Mouse (Mus musculus) E14TG2a.4 (cell line): ENCODE measurements around the gene Slc39a11.
A peak's percentile ranks its signal among the peaks of the same experiment; 100 is the strongest.

ENCODE experiments used
- H3K27me3 ChIP-seq: 2 replicates; pipeline ENCODE4 v1.6.1; 2014; ENCODE audit warnings: low read length, control low read depth; ENCODE audit not compliant: insufficient read depth
- H3K36me3 ChIP-seq: 2 replicates; pipeline ENCODE4 v1.6.1; 2014; ENCODE audit warnings: low read length, control low read depth; ENCODE audit not compliant: insufficient read depth
- H3K4me1 ChIP-seq: replicated peaks from 2 replicates; pipeline ENCODE4 v1.6.1; 2014; ENCODE audit warnings: low read depth, low read length, control low read depth
- H3K4me3 ChIP-seq: replicated peaks from 2 replicates; pipeline ENCODE4 v1.5.1; 2014; ENCODE audit warnings: mild to moderate bottlenecking, low read length
- H3K9me3 ChIP-seq: 2 replicates; pipeline ENCODE4 v1.6.1; 2014; ENCODE audit warnings: low read length, control low read depth
- CTCF ChIP-seq: conservative IDR thresholded peaks from 2 replicates; pipeline ENCODE4 v1.5.1; 2014; ENCODE audit warnings: low read length
- NANOG ChIP-seq: IDR thresholded peaks from 2 replicates; pipeline ENCODE4 v1.6.1; 2014; ENCODE audit warnings: borderline replicate concordance, low read length, mixed read lengths
- POU5F1 ChIP-seq: IDR thresholded peaks from 2 replicates; pipeline ENCODE4 v1.6.1; 2014; ENCODE audit warnings: low read length, borderline replicate concordance

Gene Slc39a11

GRCm38 (mm10) chr11:113439328-113440030, 210.4 kb downstream of the Slc39a11 start:
- Histone ChIP-seq H3K4me3 (no peak overlapping the region), H3K36me3 (no peaks in the 10 kb centered on the region), H3K9me3 (peaks cover 11% of the 10 kb centered on the region), H3K4me1 (peaks cover 18% of the 10 kb centered on the region), H3K27me3 (no peaks in the 10 kb centered on the region)
- TF ChIP-seq POU5F1 (no peak), NANOG (peak; percentile 83), CTCF (no peak)

GRCm38 (mm10) chr11:113438915-113439314, 211.0 kb downstream of the Slc39a11 start:
- Histone ChIP-seq H3K4me3 (no peak overlapping the region), H3K36me3 (no peaks in the 10 kb centered on the region), H3K9me3 (peaks cover 11% of the 10 kb centered on the region), H3K4me1 (peaks cover 18% of the 10 kb centered on the region), H3K27me3 (no peaks in the 10 kb centered on the region)
- TF ChIP-seq CTCF, result no peak
- TF ChIP-seq POU5F1, result no peak
- no peak for TF ChIP-seq NANOG

GRCm38 (mm10) chr11:113437357-113437756, 212.5 kb downstream of the Slc39a11 start:
- peaks cover 18% of the 10 kb centered on the region for H3K4me1 ChIP-seq
- H3K9me3 ChIP-seq, result peaks cover 11% of the 10 kb centered on the region
- TF ChIP-seq POU5F1, result no peak
- TF ChIP-seq CTCF, result no peak
- no peak for TF ChIP-seq NANOG
- H3K36me3 ChIP-seq, result no peaks in the 10 kb centered on the region
- H3K4me3 ChIP-seq, result no peak overlapping the region
- H3K27me3 ChIP-seq, result no peaks in the 10 kb centered on the region

GRCm38 (mm10) chr11:113436299-113436698, 213.6 kb downstream of the Slc39a11 start:
- H3K9me3 ChIP-seq, result peaks cover 7% of the 10 kb centered on the region
- H3K4me3 ChIP-seq, result no peak overlapping the region
- peaks cover 22% of the 10 kb centered on the region for H3K4me1 ChIP-seq
- no peaks in the 10 kb centered on the region for H3K27me3 ChIP-seq
- H3K36me3 ChIP-seq, result no peaks in the 10 kb centered on the region
- TF ChIP-seq CTCF (no peak), NANOG (no peak)

GRCm38 (mm10) chr11:113435696-113436095, 214.2 kb downstream of the Slc39a11 start:
- Histone ChIP-seq H3K4me1 (peaks cover 28% of the 10 kb centered on the region), H3K27me3 (no peaks in the 10 kb centered on the region), H3K4me3 (no peak overlapping the region), H3K36me3 (no peaks in the 10 kb centered on the region), H3K9me3 (peaks cover under 1% of the 10 kb centered on the region; the same call in 1 of the 2 replicates)
- TF ChIP-seq POU5F1, result no peak
- no peak for TF ChIP-seq CTCF
- no peak for TF ChIP-seq NANOG

- no peak overlapping the region for H3K4me3 ChIP-seq
- peaks cover 18% of the 10 kb centered on the region for H3K4me1 ChIP-seq
- no peak for TF ChIP-seq CTCF
- TF ChIP-seq POU5F1, result no peak
- TF ChIP-seq NANOG, result no peak
- H3K36me3 ChIP-seq, result no peaks in the 10 kb centered on the region
- no peaks in the 10 kb centered on the region for H3K27me3 ChIP-seq
- no peaks in the 10 kb centered on the region for H3K9me3 ChIP-seq
Observed at GRCm38 (mm10) chr11:113431161-113431560, 218.7 kb downstream of the Slc39a11 start.

GRCm38 (mm10) chr11:113425882-113426281, 224.0 kb downstream of the Slc39a11 start:
- peaks cover 16% of the 10 kb centered on the region for H3K4me1 ChIP-seq
- no peak overlapping the region for H3K4me3 ChIP-seq
- H3K27me3 ChIP-seq, result no peaks in the 10 kb centered on the region
- no peak for TF ChIP-seq NANOG
- no peak for TF ChIP-seq CTCF
- TF ChIP-seq POU5F1, result no peak
- no peaks in the 10 kb centered on the region for H3K9me3 ChIP-seq
- H3K36me3 ChIP-seq, result no peaks in the 10 kb centered on the region

GRCm38 (mm10) chr11:113425454-113425853, 224.4 kb downstream of the Slc39a11 start:
- TF ChIP-seq POU5F1, result no peak
- no peak for TF ChIP-seq CTCF
- no peak for TF ChIP-seq NANOG
- Histone ChIP-seq H3K27me3 (no peaks in the 10 kb centered on the region), H3K4me1 (peaks cover 16% of the 10 kb centered on the region; the same call in 1 of the 2 replicates), H3K4me3 (no peak overlapping the region), H3K9me3 (no peaks in the 10 kb centered on the region), H3K36me3 (no peaks in the 10 kb centered on the region)

- peaks cover 16% of the 10 kb centered on the region; the same call in 1 of the 2 replicates for H3K4me1 ChIP-seq
- no peaks in the 10 kb centered on the region for H3K27me3 ChIP-seq
- no peaks in the 10 kb centered on the region for H3K9me3 ChIP-seq
- no peak overlapping the region for H3K4me3 ChIP-seq
- no peaks in the 10 kb centered on the region for H3K36me3 ChIP-seq
- TF ChIP-seq CTCF, result no peak
- no peak for TF ChIP-seq POU5F1
- no peak for TF ChIP-seq NANOG
Observed at GRCm38 (mm10) chr11:113424765-113425164, 225.1 kb downstream of the Slc39a11 start.
